ENCODE assay signal across 10 mouse cellular contexts in genomic region chr4:58722772-58723171, GRCm38 (mm10).
DNase-seq lines count a peak whose midpoint lies in the region; ATAC-seq and TF ChIP-seq lines count a peak whose summit lies in the region.
"Had no signal": no experiment of that assay in that cellular context is flagged by ENCODE, and none has a peak within 500 bp of the region (broad histone marks: within the 10 kb centered on the region; RNA-seq: fewer than 3 reads in every experiment).

No protein-coding gene starts in this region.

- WGBS in hindbrain, postnatal 0 days, result 44% methylated on average over 9 of the region's 9 CpGs

- no peak overlapping the region for H3K4me2 ChIP-seq in hindbrain, postnatal 0 days (ENCODE audit: low read depth, low read length)
- H3K4me2 ChIP-seq: embryonic facial prominence, embryonic 15.5 days had no signal

- H3K4me3 ChIP-seq in hindbrain, postnatal 0 days (ENCODE audit: low read length), result no peak overlapping the region
- H3K4me3 ChIP-seq: embryonic facial prominence, embryonic 15.5 days; layer of hippocampus, adult 2 months had no signal

- peak; percentile 27; the same call in 1 of the 2 replicates for ATAC-seq in frontal cortex, adult (ENCODE audit: low TSS enrichment)
- ATAC-seq in hindbrain, postnatal 0 days, result peak; percentile 38; the same call in 1 of the 2 replicates

- DNase-seq in frontal cortex, postnatal 25 days (ENCODE audit: low spot score in 2 of 2), result no peak
- peak; percentile 7 for DNase-seq in right cerebral cortex, postnatal 14 days
- DNase-seq in right cerebral cortex, postnatal 36 days (ENCODE audit: low spot score in 2 of 2), result no peak
- DNase-seq in hindbrain, postnatal 0 days (ENCODE audit: low spot score), result peak; percentile 37
- peak; percentile 78 for DNase-seq in mesoderm, embryonic 11.5 days (ENCODE audit: low read depth, low spot score)
- DNase-seq in T-cell, adult 2 months (ENCODE audit: low spot score), result no peak
- DNase-seq in ovary, postnatal 36 days (ENCODE audit: low spot score), result no peak

- no peak overlapping the region for H3K27ac ChIP-seq in hindbrain, postnatal 0 days
- H3K27ac ChIP-seq: embryonic facial prominence, embryonic 15.5 days; layer of hippocampus, adult 2 months had no signal

- no peak overlapping the region for H3K9ac ChIP-seq in hindbrain, postnatal 0 days (replicated peaks; ENCODE audit: low read length)
- H3K9ac ChIP-seq: embryonic facial prominence, embryonic 15.5 days had no signal

- no peaks in the 10 kb centered on the region for H3K27me3 ChIP-seq in hindbrain, postnatal 0 days (ENCODE audit: insufficient read depth, low read length)
- H3K27me3 ChIP-seq: embryonic facial prominence, embryonic 15.5 days had no signal

- no peak for TF ChIP-seq CTCF in hindbrain, postnatal 0 days (IDR thresholded peaks at IDR 0.05; ENCODE audit: low read depth)

- no peaks in the 10 kb centered on the region for H3K9me3 ChIP-seq in hindbrain, postnatal 0 days (ENCODE audit: low read length)
- H3K9me3 ChIP-seq: embryonic facial prominence, embryonic 15.5 days had no signal

- H3K36me3 ChIP-seq in hindbrain, postnatal 0 days (ENCODE audit: insufficient read depth, low read length), result no peaks in the 10 kb centered on the region
- H3K36me3 ChIP-seq: embryonic facial prominence, embryonic 15.5 days had no signal

- H3K4me1 ChIP-seq in hindbrain, postnatal 0 days (ENCODE audit: insufficient read depth, low read length), result no peaks in the 10 kb centered on the region; the same call in 1 of the 2 replicates

Comparison
In these comparisons a context has a peak if more than half of its experiments do, and no peak if none do; other contexts are left out.
1. DNase-seq: peak in right cerebral cortex, postnatal 14 days (single experiment), hindbrain, postnatal 0 days (single experiment) and mesoderm, embryonic 11.5 days (single experiment); none in frontal cortex, postnatal 25 days (0 of 2), right cerebral cortex, postnatal 36 days (0 of 2), T-cell, adult 2 months (single experiment) and ovary, postnatal 36 days (single experiment).